Comparison of ENCODE assay signal across 8 mouse cellular contexts in the genomic region with DNA sequence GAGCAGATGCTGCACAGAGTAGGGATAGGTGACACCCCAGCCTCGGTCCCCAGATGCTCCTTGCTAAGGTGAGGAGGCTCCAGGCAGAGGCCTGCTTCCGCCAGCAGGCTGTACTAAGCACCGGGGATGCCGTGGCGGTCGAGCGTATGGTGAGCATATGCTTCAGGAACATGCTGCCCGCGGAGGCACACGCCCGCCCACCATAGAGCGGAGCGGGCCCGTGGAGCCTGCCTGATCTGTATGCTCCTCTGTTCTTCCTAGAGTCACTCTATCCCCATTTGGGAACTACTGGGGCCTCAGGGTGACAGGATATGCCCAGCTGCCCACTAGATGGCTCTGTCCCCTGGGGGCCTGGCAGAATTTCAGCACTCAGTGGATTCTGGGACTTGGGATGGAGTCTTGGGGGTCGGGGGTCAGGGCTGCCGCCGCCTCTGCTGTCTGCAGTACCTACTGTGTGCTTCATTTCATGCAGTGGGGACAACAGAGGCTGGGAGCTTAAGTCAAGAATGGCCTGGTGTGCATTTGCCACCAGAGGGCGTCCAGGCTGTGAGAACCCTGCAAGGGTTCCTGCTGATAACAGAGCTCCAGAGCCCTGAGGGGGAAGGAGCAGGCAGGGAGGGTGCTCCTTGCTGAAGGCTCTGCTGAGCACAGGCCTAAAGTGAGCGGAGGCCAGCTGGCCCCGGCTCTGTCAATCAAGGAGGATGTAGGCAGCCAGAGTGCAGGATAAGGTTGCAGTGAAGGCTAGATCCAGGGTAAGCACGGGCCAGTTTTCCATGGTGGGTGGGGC.
DNase-seq lines count a peak whose midpoint lies in the region; ATAC-seq and TF ChIP-seq lines count a peak whose summit lies in the region.

No protein-coding gene starts in this region.

- H3K9ac ChIP-seq in hindbrain, embryonic 16.5 days (ENCODE audit: low read depth, low read length) = no peak overlapping the region
- H3K9ac ChIP-seq in stomach, postnatal 0 days (ENCODE audit: low read length) = no peak overlapping the region

- peaks cover 54% of the 10 kb centered on the region for H3K27me3 ChIP-seq in hindbrain, embryonic 10.5 days (ENCODE audit: insufficient read depth, poor library complexity, severe bottlenecking)
- H3K27me3 ChIP-seq in hindbrain, embryonic 16.5 days (replicated peaks; ENCODE audit: control insufficient read depth, insufficient read depth, low read length) = no peaks in the 10 kb centered on the region
- H3K27me3 ChIP-seq in forebrain, embryonic 10.5 days (ENCODE audit: poor library complexity, severe bottlenecking) = peaks cover 78% of the 10 kb centered on the region
- no peaks in the 10 kb centered on the region for H3K27me3 ChIP-seq in stomach, postnatal 0 days (ENCODE audit: control insufficient read depth, insufficient read depth, low read length)

- no peak overlapping the region for H3K4me2 ChIP-seq in hindbrain, embryonic 16.5 days (ENCODE audit: low read length)
- no peak overlapping the region for H3K4me2 ChIP-seq in stomach, postnatal 0 days (replicated peaks; ENCODE audit: low read depth)

- no peak for TF ChIP-seq EP300 in stomach, postnatal 0 days (optimal IDR thresholded peaks at IDR 0.05)

- H3K27ac ChIP-seq in hindbrain, embryonic 10.5 days = peak overlapping the region; percentile 83
- H3K27ac ChIP-seq in hindbrain, embryonic 16.5 days (ENCODE audit: low read depth, low read length) = no peak overlapping the region
- H3K27ac ChIP-seq in brown adipose tissue, adult 24 weeks (replicated peaks; ENCODE audit: low read depth, low read length) = peak overlapping the region; percentile 88; the same call in 1 of the 2 replicates
- peak overlapping the region; percentile 74 for H3K27ac ChIP-seq in forebrain, embryonic 10.5 days
- no peak overlapping the region for H3K27ac ChIP-seq in stomach, postnatal 0 days (replicated peaks)

- no peak for ATAC-seq in hindbrain, embryonic 16.5 days
- ATAC-seq in megakaryocyte-erythroid progenitor cell, adult 5-6 weeks (replicated peaks; ENCODE audit: low FRiP score, low TSS enrichment, poor library complexity, severe bottlenecking) = peak; percentile 58
- ATAC-seq in stomach, postnatal 0 days (ENCODE audit: low FRiP score, low TSS enrichment) = peak; percentile 20

- peak; percentile 67 for DNase-seq in hindbrain, embryonic 10.5 days (ENCODE audit: low spot score)
- DNase-seq in forebrain, embryonic 10.5 days (ENCODE audit: extremely low spot score, low spot score) = no peak
- DNase-seq in heart, postnatal 4 days = peak; percentile 78
- DNase-seq in left cerebral cortex, postnatal 25 days (ENCODE audit: low spot score in 2 of 2) = peak; percentile 67 to 71
- peak; percentile 78 for DNase-seq in stomach, postnatal 0 days (ENCODE audit: low spot score)

- no peak overlapping the region for H3K4me3 ChIP-seq in hindbrain, embryonic 10.5 days
- H3K4me3 ChIP-seq in hindbrain, embryonic 16.5 days (ENCODE audit: low read length) = no peak overlapping the region
- no peak overlapping the region for H3K4me3 ChIP-seq in brown adipose tissue, adult 24 weeks (ENCODE audit: insufficient read depth, low read depth, low read length)
- H3K4me3 ChIP-seq in forebrain, embryonic 10.5 days = no peak overlapping the region
- no peak overlapping the region for H3K4me3 ChIP-seq in stomach, postnatal 0 days (ENCODE audit: low read depth, low read length)

- no peaks in the 10 kb centered on the region for H3K36me3 ChIP-seq in hindbrain, embryonic 10.5 days
- no peaks in the 10 kb centered on the region for H3K36me3 ChIP-seq in hindbrain, embryonic 16.5 days (ENCODE audit: control insufficient read depth, insufficient read depth, low read length)
- no peaks in the 10 kb centered on the region for H3K36me3 ChIP-seq in forebrain, embryonic 10.5 days (replicated peaks)
- H3K36me3 ChIP-seq in stomach, postnatal 0 days (ENCODE audit: control insufficient read depth, insufficient read depth, low read length) = no peaks in the 10 kb centered on the region

- peak; percentile 91 for TF ChIP-seq CTCF in stomach, postnatal 0 days (IDR thresholded peaks at IDR 0.05; ENCODE audit: low read depth)

- no peaks in the 10 kb centered on the region for H3K9me3 ChIP-seq in hindbrain, embryonic 10.5 days
- H3K9me3 ChIP-seq in hindbrain, embryonic 16.5 days (ENCODE audit: control insufficient read depth, low read length) = no peaks in the 10 kb centered on the region
- H3K9me3 ChIP-seq in forebrain, embryonic 10.5 days = no peaks in the 10 kb centered on the region
- no peaks in the 10 kb centered on the region for H3K9me3 ChIP-seq in stomach, postnatal 0 days (ENCODE audit: control insufficient read depth, low read length)

- intact Hi-C loops in left cerebral cortex, postnatal 25 days (cut with DNase I) = loop anchor here (5.0 kb wide), 2 partner anchors 111 to 309 kb away; a partner anchor contains a TSS

- peaks cover 94% of the 10 kb centered on the region for H3K4me1 ChIP-seq in hindbrain, embryonic 10.5 days (replicated peaks)
- peaks cover 73% of the 10 kb centered on the region for H3K4me1 ChIP-seq in hindbrain, embryonic 16.5 days (ENCODE audit: control insufficient read depth, insufficient read depth, low read depth, low read length)
- peaks cover 21% of the 10 kb centered on the region for H3K4me1 ChIP-seq in brown adipose tissue, adult 24 weeks (ENCODE audit: control insufficient read depth, insufficient read depth, insufficient read length, low read length)
- peaks cover 92% of the 10 kb centered on the region for H3K4me1 ChIP-seq in forebrain, embryonic 10.5 days
- H3K4me1 ChIP-seq in stomach, postnatal 0 days (replicated peaks; ENCODE audit: control insufficient read depth, insufficient read depth) = peaks cover 15% of the 10 kb centered on the region

- 39% methylated on average over 21 of the region's 21 CpGs for WGBS in hindbrain, embryonic 10.5 days
- WGBS in hindbrain, embryonic 16.5 days = 31% methylated on average over 21 of the region's 21 CpGs
- 45% methylated on average over 21 of the region's 21 CpGs for WGBS in forebrain, embryonic 10.5 days
- 59% methylated on average over 21 of the region's 21 CpGs for WGBS in stomach, postnatal 0 days

Comparison
In these comparisons a context has a peak if more than half of its experiments do, and no peak if none do; other contexts are left out.
1. H3K27ac ChIP-seq: peak in hindbrain, embryonic 10.5 days (single experiment), brown adipose tissue, adult 24 weeks (single experiment) and forebrain, embryonic 10.5 days (single experiment); none in hindbrain, embryonic 16.5 days (single experiment) and stomach, postnatal 0 days (single experiment).